Mouse (Mus musculus) E14TG2a.4 (cell line): ENCODE measurements around the gene Adgrl1.

Experiments used
- CTCF ChIP-seq: conservative IDR thresholded peaks from 2 replicates; pipeline ENCODE4 v1.5.1; 2014; ENCODE audit warnings: low read length
- NANOG ChIP-seq: IDR thresholded peaks from 2 replicates; pipeline ENCODE4 v1.6.1; 2014; ENCODE audit warnings: borderline replicate concordance, low read length, mixed read lengths

- TF ChIP-seq CTCF (no peak), NANOG (no peak)
Observed at GRCm38 (mm10) chr8:83974521-83974920, 74.6 kb downstream of the Adgrl1 start.
